Mouse (Mus musculus) erythroblast, embryonic 14.5 days (primary cell): ENCODE data around the gene Lyve1.

ENCODE experiments used
- GATA1 ChIP-seq: IDR thresholded peaks from 2 replicates; pipeline ENCODE4 v1.6.1; 2012; ENCODE audit warnings: low read length, inconsistent platforms, mixed read lengths
- TAL1 ChIP-seq: IDR thresholded peaks from 3 replicates; pipeline ENCODE4 v1.6.1; 2012; ENCODE audit warnings: low read length, inconsistent platforms, mixed read lengths

DNA sequence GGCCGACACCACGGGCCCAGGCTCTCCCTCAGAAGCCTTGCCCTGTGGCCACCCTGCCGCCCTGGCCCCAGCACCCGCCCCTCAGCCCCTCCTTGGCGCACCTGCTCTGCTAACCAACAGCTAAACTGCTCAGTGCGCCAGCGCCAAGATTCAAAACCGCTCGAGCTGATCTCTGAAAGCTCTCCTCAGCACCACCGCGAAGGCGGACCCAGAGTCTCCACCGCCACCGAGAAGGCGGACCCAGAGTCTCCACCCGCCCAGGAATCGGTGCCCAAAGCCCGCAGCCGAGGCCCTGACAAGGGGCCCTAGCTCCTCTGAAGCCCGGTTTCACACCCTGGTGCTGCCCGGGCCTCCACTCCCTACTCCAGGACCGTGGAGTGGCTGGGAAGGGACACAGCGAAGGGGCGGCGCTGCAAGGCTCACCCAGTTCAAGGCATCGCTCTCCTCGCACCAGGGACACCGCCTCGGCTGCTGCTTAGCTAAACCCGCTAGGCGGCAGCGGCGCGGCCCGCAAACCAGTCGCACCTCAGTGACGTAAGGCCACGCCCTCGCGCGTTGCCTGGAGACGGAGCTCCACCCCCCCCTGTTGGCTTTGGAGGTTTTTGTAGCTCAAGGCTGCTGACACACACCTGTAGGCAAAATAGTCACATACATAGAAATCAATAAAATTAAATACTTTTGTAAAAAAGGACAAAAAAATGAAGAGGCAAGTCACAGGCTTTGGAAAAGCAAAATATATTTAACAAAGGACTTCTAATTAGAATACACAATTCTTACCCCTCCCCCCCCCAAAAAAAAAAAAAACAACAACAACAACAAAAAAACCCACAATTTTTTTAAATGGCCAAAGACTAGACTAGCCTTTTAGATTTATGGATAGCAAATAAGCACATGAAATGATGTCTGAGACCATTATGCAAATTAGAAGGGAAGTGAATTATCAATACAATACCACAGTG is 18.8 kb downstream of the Lyve1 start, which contains the start of gene Rnf141:
- TF ChIP-seq TAL1 (no peak), GATA1 (no peak)
